Mouse (Mus musculus): ENCODE data around the gene Tiam2. TPM values are rescaled to one million over a fixed set of nuclear protein-coding genes. Genes with fewer than 3 reads are reported as not detected.

Tiam2 gene
- polyA plus RNA-seq, 1 experiment: 3.4 TPM

GRCm38 (mm10) chr17:3331721-3332461 is 5.5 kb downstream of the Tiam2 start:
- Histone ChIP-seq H3K4me3 (replicated peaks; ENCODE audit: control insufficient read depth, low read depth, low read length) (no peak overlapping the region), H3K27ac (ENCODE audit: control insufficient read depth, insufficient read depth, low read depth, low read length, poor library complexity) (no peak overlapping the region), H3K4me1 (ENCODE audit: control insufficient read depth, insufficient read depth, low read length) (no peaks in the 10 kb centered on the region)
- WGBS: 85% methylated on average over 7 of the region's 7 CpGs
- no peak for TF ChIP-seq POLR2A (IDR thresholded peaks at IDR 0.05; ENCODE audit: borderline replicate concordance, control insufficient read depth, low read depth, low read length)
- TF ChIP-seq CTCF (IDR thresholded peaks at IDR 0.05; ENCODE audit: control insufficient read depth, insufficient read depth, low read length): no peak

- no peak overlapping the region for H3K27ac ChIP-seq (ENCODE audit: control insufficient read depth, insufficient read depth, low read depth, low read length, poor library complexity)
- 82% methylated on average over 7 of the region's 7 CpGs for WGBS
- TF ChIP-seq POLR2A (IDR thresholded peaks at IDR 0.05; ENCODE audit: borderline replicate concordance, control insufficient read depth, low read depth, low read length) (no peak), CTCF (IDR thresholded peaks at IDR 0.05; ENCODE audit: control insufficient read depth, insufficient read depth, low read length) (no peak)
- no peak overlapping the region for H3K4me3 ChIP-seq (replicated peaks; ENCODE audit: control insufficient read depth, low read depth, low read length)
- no peaks in the 10 kb centered on the region for H3K4me1 ChIP-seq (ENCODE audit: control insufficient read depth, insufficient read depth, low read length)
Observed at GRCm38 (mm10) chr17:3336161-3336739, 9.9 kb downstream of the Tiam2 start.

- WGBS: 88% methylated on average over 7 of the region's 7 CpGs
- no peak for TF ChIP-seq POLR2A (IDR thresholded peaks at IDR 0.05; ENCODE audit: borderline replicate concordance, control insufficient read depth, low read depth, low read length)
- no peak for TF ChIP-seq CTCF (IDR thresholded peaks at IDR 0.05; ENCODE audit: control insufficient read depth, insufficient read depth, low read length)
- Histone ChIP-seq H3K27ac (ENCODE audit: control insufficient read depth, insufficient read depth, low read depth, low read length, poor library complexity) (no peak overlapping the region), H3K4me1 (ENCODE audit: control insufficient read depth, insufficient read depth, low read length) (no peaks in the 10 kb centered on the region), H3K4me3 (replicated peaks; ENCODE audit: control insufficient read depth, low read depth, low read length) (no peak overlapping the region)
Observed at GRCm38 (mm10) chr17:3336887-3337524, 10.6 kb downstream of the Tiam2 start.

- WGBS: 86% methylated on average over 4 of the region's 4 CpGs
- H3K4me3 ChIP-seq (replicated peaks; ENCODE audit: control insufficient read depth, low read depth, low read length): no peak overlapping the region
- no peak for TF ChIP-seq CTCF (IDR thresholded peaks at IDR 0.05; ENCODE audit: control insufficient read depth, insufficient read depth, low read length)
- no peak for TF ChIP-seq POLR2A (IDR thresholded peaks at IDR 0.05; ENCODE audit: borderline replicate concordance, control insufficient read depth, low read depth, low read length)
Observed at GRCm38 (mm10) chr17:3337525-3337888, 11.1 kb downstream of the Tiam2 start.

GRCm38 (mm10) chr17:3338821-3339220 is 12.4 kb downstream of the Tiam2 start:
- no peak for TF ChIP-seq POLR2A (IDR thresholded peaks at IDR 0.05; ENCODE audit: borderline replicate concordance, control insufficient read depth, low read depth, low read length)
- TF ChIP-seq CTCF (IDR thresholded peaks at IDR 0.05; ENCODE audit: control insufficient read depth, insufficient read depth, low read length): no peak
- WGBS: 87% methylated on average over 7 of the region's 7 CpGs
- Histone ChIP-seq H3K27ac (ENCODE audit: control insufficient read depth, insufficient read depth, low read depth, low read length, poor library complexity) (no peak overlapping the region), H3K4me1 (ENCODE audit: control insufficient read depth, insufficient read depth, low read length) (no peaks in the 10 kb centered on the region), H3K4me3 (replicated peaks; ENCODE audit: control insufficient read depth, low read depth, low read length) (no peak overlapping the region)

More at GRCm38 (mm10) chr17:3337525-3337888, 11.1 kb downstream of the Tiam2 start:
- Histone ChIP-seq H3K4me1 (ENCODE audit: control insufficient read depth, insufficient read depth, low read length) (no peaks in the 10 kb centered on the region), H3K27ac (ENCODE audit: control insufficient read depth, insufficient read depth, low read depth, low read length, poor library complexity) (no peak overlapping the region)

GRCm38 (mm10) chr17:3344872-3345271 is 18.5 kb downstream of the Tiam2 start:
- TF ChIP-seq POLR2A (IDR thresholded peaks at IDR 0.05; ENCODE audit: borderline replicate concordance, control insufficient read depth, low read depth, low read length): no peak
- no peak for TF ChIP-seq CTCF (IDR thresholded peaks at IDR 0.05; ENCODE audit: control insufficient read depth, insufficient read depth, low read length)
- Histone ChIP-seq H3K4me3 (replicated peaks; ENCODE audit: control insufficient read depth, low read depth, low read length) (no peak overlapping the region), H3K4me1 (ENCODE audit: control insufficient read depth, insufficient read depth, low read length) (no peaks in the 10 kb centered on the region), H3K27ac (ENCODE audit: control insufficient read depth, insufficient read depth, low read depth, low read length, poor library complexity) (no peak overlapping the region)
- 85% methylated on average over 7 of the region's 7 CpGs for WGBS

GRCm38 (mm10) chr17:3345276-3345885 is 19.0 kb downstream of the Tiam2 start:
- 82% methylated on average over 12 of the region's 12 CpGs for WGBS
- H3K4me1 ChIP-seq (ENCODE audit: control insufficient read depth, insufficient read depth, low read length): no peaks in the 10 kb centered on the region
- H3K27ac ChIP-seq (ENCODE audit: control insufficient read depth, insufficient read depth, low read depth, low read length, poor library complexity): no peak overlapping the region
- TF ChIP-seq POLR2A (IDR thresholded peaks at IDR 0.05; ENCODE audit: borderline replicate concordance, control insufficient read depth, low read depth, low read length): no peak
- TF ChIP-seq CTCF (IDR thresholded peaks at IDR 0.05; ENCODE audit: control insufficient read depth, insufficient read depth, low read length): no peak
- H3K4me3 ChIP-seq (replicated peaks; ENCODE audit: control insufficient read depth, low read depth, low read length): no peak overlapping the region

GRCm38 (mm10) chr17:3347800-3348199 is 21.4 kb downstream of the Tiam2 start:
- WGBS: 72% methylated on average over 2 of the region's 2 CpGs
- Histone ChIP-seq H3K27ac (ENCODE audit: control insufficient read depth, insufficient read depth, low read depth, low read length, poor library complexity) (no peak overlapping the region), H3K4me1 (ENCODE audit: control insufficient read depth, insufficient read depth, low read length) (no peaks in the 10 kb centered on the region), H3K4me3 (replicated peaks; ENCODE audit: control insufficient read depth, low read depth, low read length) (no peak overlapping the region)
- TF ChIP-seq CTCF (IDR thresholded peaks at IDR 0.05; ENCODE audit: control insufficient read depth, insufficient read depth, low read length) (no peak), POLR2A (IDR thresholded peaks at IDR 0.05; ENCODE audit: borderline replicate concordance, control insufficient read depth, low read depth, low read length) (no peak)

Data from bone marrow, adult 2 months (tissue).